8 mouse cellular contexts compared by ENCODE assay signal in the genomic region with DNA sequence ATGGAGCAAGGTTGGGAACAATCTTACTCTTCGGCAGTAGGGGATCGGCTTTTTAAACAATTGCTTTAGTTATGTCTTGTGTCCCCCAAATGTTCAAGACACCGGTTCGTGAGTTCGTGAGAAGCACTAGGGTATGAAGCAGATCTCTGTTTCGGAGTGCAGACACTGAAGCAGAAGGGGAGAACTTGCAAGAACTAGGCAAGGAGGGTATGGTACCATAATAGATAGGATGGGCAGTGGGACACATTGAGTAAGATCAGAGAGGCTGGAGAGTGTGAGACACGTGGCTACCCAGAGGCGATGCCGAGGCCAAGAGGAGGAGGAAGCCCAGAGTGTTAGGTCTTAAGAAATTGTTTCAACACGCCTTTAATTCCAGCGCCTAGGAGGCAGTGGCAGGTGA. TPM values are rescaled to one million over a fixed set of nuclear protein-coding genes. Genes with fewer than 3 reads are reported as not detected.
DNase-seq lines count a peak whose midpoint lies in the region; ATAC-seq and TF ChIP-seq lines count a peak whose summit lies in the region.

No protein-coding gene starts in this region.

- H3K27ac ChIP-seq in heart, adult 2 months: peak overlapping the region; percentile 100
- peak overlapping the region; percentile 91 for H3K27ac ChIP-seq in forebrain, embryonic 12.5 days
- H3K27ac ChIP-seq in kidney, postnatal 0 days: peak overlapping the region; percentile 99

- H3K4me1 ChIP-seq in heart, adult 2 months (ENCODE audit: control insufficient read depth, insufficient read depth, low read length): peaks cover 2% of the 10 kb centered on the region
- peaks cover 15% of the 10 kb centered on the region for H3K4me1 ChIP-seq in forebrain, embryonic 12.5 days
- H3K4me1 ChIP-seq in kidney, postnatal 0 days (replicated peaks; ENCODE audit: insufficient read depth, low read length): 0 out of 2 replicates have a peak, but pooled peaks cover 9% of the 10 kb centered on the region

- TF ChIP-seq CTCF in heart, adult 2 months (IDR thresholded peaks at IDR 0.05): no peak
- TF ChIP-seq CTCF in kidney, postnatal 0 days (IDR thresholded peaks at IDR 0.05; ENCODE audit: low read depth): no peak

- no peaks in the 10 kb centered on the region for H3K79me2 ChIP-seq in heart, adult 2 months (replicated peaks; ENCODE audit: control insufficient read depth, insufficient read depth, low read length)

- peak overlapping the region; percentile 77 for H3K9ac ChIP-seq in heart, adult 2 months (ENCODE audit: low read depth, low read length)
- peak overlapping the region; percentile 74 for H3K9ac ChIP-seq in forebrain, embryonic 12.5 days
- peak overlapping the region; percentile 77 for H3K9ac ChIP-seq in kidney, postnatal 0 days (ENCODE audit: low read depth, low read length)

- H3K4me3 ChIP-seq in heart, adult 2 months: peak overlapping the region; percentile 86
- H3K4me3 ChIP-seq in forebrain, embryonic 12.5 days (replicated peaks): peak overlapping the region; percentile 69
- peak overlapping the region; percentile 70 for H3K4me3 ChIP-seq in kidney, postnatal 0 days (replicated peaks; ENCODE audit: low read depth, low read length)

- DNase-seq in heart, adult 2 months: peak; percentile 26 to 36
- no peak for DNase-seq in heart, adult 8-10 months (ENCODE audit: low spot score)
- DNase-seq in MEL-GATA-1-ER (ENCODE audit: extremely low read depth, low read depth): peak; percentile 35
- peak; percentile 58 for DNase-seq in kidney, postnatal 0 days (ENCODE audit: low spot score)
- no peak for DNase-seq in right cerebral cortex, postnatal 10 days (ENCODE audit: low spot score in 2 of 2)
- no peak for DNase-seq in left cerebral cortex, postnatal 36 days (ENCODE audit: low spot score in 2 of 2)

- no peak for TF ChIP-seq POLR2A in heart, adult 2 months (IDR thresholded peaks at IDR 0.05; ENCODE audit: insufficient read depth, low read depth, low read length)

- H3K36me3 ChIP-seq in heart, adult 2 months (ENCODE audit: control insufficient read depth, insufficient read depth, low read length): no peaks in the 10 kb centered on the region
- peaks cover 18% of the 10 kb centered on the region for H3K36me3 ChIP-seq in forebrain, embryonic 12.5 days (replicated peaks)
- H3K36me3 ChIP-seq in kidney, postnatal 0 days (ENCODE audit: insufficient read depth, low read length): peaks cover 15% of the 10 kb centered on the region

- WGBS in heart, adult 2 months: under 1% methylated on average over 11 of the region's 11 CpGs
- WGBS in forebrain, embryonic 12.5 days: 8% methylated on average over 11 of the region's 11 CpGs
- 1% methylated on average over 11 of the region's 11 CpGs for WGBS in kidney, postnatal 0 days

- H3K27me3 ChIP-seq in heart, adult 2 months (ENCODE audit: control insufficient read depth, insufficient read depth, low read length): no peaks in the 10 kb centered on the region
- no peaks in the 10 kb centered on the region for H3K27me3 ChIP-seq in forebrain, embryonic 12.5 days
- H3K27me3 ChIP-seq in kidney, postnatal 0 days (ENCODE audit: insufficient read depth, low read length): no peaks in the 10 kb centered on the region

- peak; percentile 47 for ATAC-seq in forebrain, embryonic 12.5 days (ENCODE audit: low FRiP score)
- ATAC-seq in kidney, postnatal 0 days (replicated peaks; ENCODE audit: low FRiP score, low read depth): peak; percentile 58
- peak; percentile 67 for ATAC-seq in megakaryocyte, adult 5-6 weeks (ENCODE audit: poor library complexity, severe bottlenecking)

- TF ChIP-seq EP300 in heart, adult 2 months (IDR thresholded peaks at IDR 0.05; ENCODE audit: insufficient read depth, low read depth, low read length): no peak

- H3K9me3 ChIP-seq in forebrain, embryonic 12.5 days: no peaks in the 10 kb centered on the region
- no peaks in the 10 kb centered on the region for H3K9me3 ChIP-seq in kidney, postnatal 0 days (replicated peaks; ENCODE audit: low read length)

- intact Hi-C loops in heart, adult 2 months (cut with DNase I): loop anchor here (1.0 to 5.0 kb wide), 2 partner anchors 15 to 132 kb away; a partner anchor contains a TSS
- intact Hi-C loops in left cerebral cortex, postnatal 36 days (cut with DNase I): loop anchor here (5.0 kb wide), 1 partner anchor 137 kb away; no protein-coding TSS in a partner anchor

- H3K4me2 ChIP-seq in forebrain, embryonic 12.5 days: peak overlapping the region; percentile 83
- H3K4me2 ChIP-seq in kidney, postnatal 0 days (ENCODE audit: low read length): peak overlapping the region; percentile 79

RNA-seq across cellular contexts. Expression of a gene that starts 0.6 kb away (rescaled TPM):
- 10 to 100 TPM; 23.1 to 29.7 TPM for total RNA-seq in heart, adult 2 months (2021)
- 11.2 and 16.7 TPM in 2 replicates for polyA plus RNA-seq in heart, adult 2 months (2012; rRNA removed)
- total RNA-seq in heart, adult 8-10 months (2022): 10 to 100 TPM; 26.2 to 33.3 (median 28.2) TPM
- 53.3 and 53.6 TPM in 2 replicates for polyA plus RNA-seq in forebrain, embryonic 12.5 days (2016; fragmentation: Nextera tagmentation; extraction: Ambion mirVana)
- polyA plus RNA-seq in kidney, postnatal 0 days (2015; fragmentation: Nextera tagmentation; extraction: Ambion mirVana): 58.9 and 61.8 TPM in 2 replicates
- total RNA-seq in megakaryocyte, adult 5-6 weeks (2015): 14.7 and 14.9 TPM in 2 replicates
- 12.4 and 13.8 TPM in 2 replicates for total RNA-seq in megakaryocyte, adult 5-6 weeks (2017)
- 10 to 100 TPM; 31.0 to 38.3 TPM for total RNA-seq in left cerebral cortex, postnatal 36 days (2021)

RNA-seq across cellular contexts. Expression of a gene that starts 17.3 kb away (rescaled TPM):
- total RNA-seq in heart, adult 2 months (2021): 10 to 100 TPM; 23.1 to 24.6 TPM
- 18.3 and 27.3 TPM in 2 replicates for polyA plus RNA-seq in heart, adult 2 months (2012; rRNA removed)
- total RNA-seq in heart, adult 8-10 months (2022): 10 to 100 TPM; 21.5 to 25.4 (median 24.6) TPM
- 30.3 and 34.5 TPM in 2 replicates for polyA plus RNA-seq in forebrain, embryonic 12.5 days (2016; fragmentation: Nextera tagmentation; extraction: Ambion mirVana)
- polyA plus RNA-seq in kidney, postnatal 0 days (2015; fragmentation: Nextera tagmentation; extraction: Ambion mirVana): 39.4 and 41.7 TPM in 2 replicates
- 41.9 and 47.3 TPM in 2 replicates for total RNA-seq in megakaryocyte, adult 5-6 weeks (2015)
- 28.0 and 37.9 TPM in 2 replicates for total RNA-seq in megakaryocyte, adult 5-6 weeks (2017)
- total RNA-seq in left cerebral cortex, postnatal 36 days (2021): 10 to 100 TPM; 27.9 to 37.0 TPM

Comparison
In these comparisons a context has a peak if more than half of its experiments do, and no peak if none do; other contexts are left out.
1. DNase-seq: peak in heart, adult 2 months (2 of 2), MEL-GATA-1-ER (single experiment) and kidney, postnatal 0 days (single experiment); none in heart, adult 8-10 months (single experiment), right cerebral cortex, postnatal 10 days (0 of 2) and left cerebral cortex, postnatal 36 days (0 of 2).
2. Peak in every context shown above with its lines, with median percentiles within 50 percentile points of each other: H3K27ac ChIP-seq, H3K4me3 ChIP-seq, H3K9ac ChIP-seq and ATAC-seq.